ENCODE assay signal across 8 mouse cellular contexts in genomic region chr17:86906136-86906461, GRCm38 (mm10). TPM values are rescaled to one million over a fixed set of nuclear protein-coding genes. Genes with fewer than 3 reads are reported as not detected.
DNase-seq lines count a peak whose midpoint lies in the region; ATAC-seq lines count a peak whose summit lies in the region.

No protein-coding gene starts in this region.

- H3K9ac ChIP-seq in embryonic facial prominence, embryonic 12.5 days = no peak overlapping the region
- no peak overlapping the region for H3K9ac ChIP-seq in kidney, embryonic 14.5 days (ENCODE audit: low read depth, low read length)
- H3K9ac ChIP-seq in limb, embryonic 15.5 days = no peak overlapping the region
- no peak overlapping the region for H3K9ac ChIP-seq in neural tube, embryonic 11.5 days (ENCODE audit: low read length)

- H3K4me3 ChIP-seq in embryonic facial prominence, embryonic 12.5 days = no peak overlapping the region
- 0 out of 2 replicates have a peak overlapping the region, but pooled peaks have one; percentile 15 for H3K4me3 ChIP-seq in heart, embryonic 10.5 days
- H3K4me3 ChIP-seq in kidney, embryonic 14.5 days (ENCODE audit: low read length) = no peak overlapping the region
- H3K4me3 ChIP-seq in limb, embryonic 15.5 days = no peak overlapping the region
- no peak overlapping the region for H3K4me3 ChIP-seq in neural tube, embryonic 11.5 days (ENCODE audit: low read depth, low read length)

- H3K27ac ChIP-seq in embryonic facial prominence, embryonic 12.5 days = no peak overlapping the region
- peak overlapping the region; percentile 4; the same call in 1 of the 2 replicates for H3K27ac ChIP-seq in heart, embryonic 10.5 days
- H3K27ac ChIP-seq in kidney, embryonic 14.5 days (ENCODE audit: low read depth, low read length) = peak overlapping the region; percentile 3; the same call in 1 of the 2 replicates
- peak overlapping the region; percentile 81 for H3K27ac ChIP-seq in limb, embryonic 15.5 days
- H3K27ac ChIP-seq in neural tube, embryonic 11.5 days (ENCODE audit: low read depth, low read length) = no peak overlapping the region

- ATAC-seq in embryonic facial prominence, embryonic 12.5 days (ENCODE audit: insufficient number of reproducible peaks, insufficient read depth, low FRiP score, low TSS enrichment) = 0 out of 2 replicates have a peak, but pooled peaks have one; percentile 9
- peak; percentile 44; the same call in 1 of the 2 replicates for ATAC-seq in kidney, embryonic 14.5 days (ENCODE audit: low FRiP score, low TSS enrichment)
- ATAC-seq in limb, embryonic 15.5 days (ENCODE audit: insufficient number of reproducible peaks, low FRiP score, low TSS enrichment, low read depth) = peak; percentile 48; the same call in 1 of the 2 replicates
- ATAC-seq in neural tube, embryonic 11.5 days (ENCODE audit: insufficient read depth, low FRiP score, low TSS enrichment) = peak; percentile 7; the same call in 1 of the 2 replicates

- peaks cover 12% of the 10 kb centered on the region; the same call in 1 of the 2 replicates for H3K4me1 ChIP-seq in embryonic facial prominence, embryonic 12.5 days
- H3K4me1 ChIP-seq in heart, embryonic 10.5 days = peaks cover 45% of the 10 kb centered on the region
- H3K4me1 ChIP-seq in kidney, embryonic 14.5 days (ENCODE audit: control insufficient read depth, insufficient read depth, low read length) = peaks cover 7% of the 10 kb centered on the region; the same call in 1 of the 2 replicates
- H3K4me1 ChIP-seq in limb, embryonic 15.5 days = peaks cover 22% of the 10 kb centered on the region
- peaks cover 16% of the 10 kb centered on the region for H3K4me1 ChIP-seq in neural tube, embryonic 11.5 days (ENCODE audit: control insufficient read depth, insufficient read depth, low read length)

- 2% methylated on average over 9 of the region's 9 CpGs for WGBS in embryonic facial prominence, embryonic 12.5 days
- 3% methylated on average over 9 of the region's 9 CpGs for WGBS in heart, embryonic 10.5 days
- WGBS in kidney, embryonic 14.5 days = 4% methylated on average over 9 of the region's 9 CpGs
- 2% methylated on average over 9 of the region's 9 CpGs for WGBS in limb, embryonic 15.5 days
- WGBS in neural tube, embryonic 11.5 days = 3% methylated on average over 9 of the region's 9 CpGs

- peak; percentile 74 for DNase-seq in A20 (ENCODE audit: low read depth, low spot score)
- DNase-seq in adrenal gland, postnatal 25 days = peak; percentile 69
- DNase-seq in heart, embryonic 10.5 days (ENCODE audit: low spot score) = peak; percentile 86
- peak; percentile 84 for DNase-seq in neural tube, embryonic 11.5 days (ENCODE audit: low spot score)
- DNase-seq in telencephalon, adult 2 months (ENCODE audit: low read depth, low spot score) = peak; percentile 57

- H3K9me3 ChIP-seq in embryonic facial prominence, embryonic 12.5 days = no peaks in the 10 kb centered on the region
- H3K9me3 ChIP-seq in heart, embryonic 10.5 days = no peaks in the 10 kb centered on the region
- no peaks in the 10 kb centered on the region for H3K9me3 ChIP-seq in kidney, embryonic 14.5 days (ENCODE audit: control insufficient read depth, low read length)
- no peaks in the 10 kb centered on the region for H3K9me3 ChIP-seq in limb, embryonic 15.5 days
- H3K9me3 ChIP-seq in neural tube, embryonic 11.5 days (ENCODE audit: control insufficient read depth, low read length) = no peaks in the 10 kb centered on the region

- H3K36me3 ChIP-seq in embryonic facial prominence, embryonic 12.5 days = no peaks in the 10 kb centered on the region
- no peaks in the 10 kb centered on the region for H3K36me3 ChIP-seq in heart, embryonic 10.5 days
- H3K36me3 ChIP-seq in kidney, embryonic 14.5 days (ENCODE audit: control insufficient read depth, insufficient read depth, low read length) = no peaks in the 10 kb centered on the region
- H3K36me3 ChIP-seq in limb, embryonic 15.5 days = no peaks in the 10 kb centered on the region
- no peaks in the 10 kb centered on the region for H3K36me3 ChIP-seq in neural tube, embryonic 11.5 days (ENCODE audit: control insufficient read depth, insufficient read depth, low read length)

- peak overlapping the region; percentile 23 for H3K4me2 ChIP-seq in embryonic facial prominence, embryonic 12.5 days (replicated peaks)
- no peak overlapping the region for H3K4me2 ChIP-seq in kidney, embryonic 14.5 days (replicated peaks; ENCODE audit: low read depth, low read length)
- peak overlapping the region; percentile 36; the same call in 1 of the 2 replicates for H3K4me2 ChIP-seq in limb, embryonic 15.5 days
- peak overlapping the region; percentile 17; the same call in 1 of the 2 replicates for H3K4me2 ChIP-seq in neural tube, embryonic 11.5 days (ENCODE audit: low read depth)

- no peaks in the 10 kb centered on the region for H3K27me3 ChIP-seq in embryonic facial prominence, embryonic 12.5 days
- H3K27me3 ChIP-seq in heart, embryonic 10.5 days (ENCODE audit: insufficient read depth, poor library complexity, severe bottlenecking) = peaks cover 22% of the 10 kb centered on the region
- no peaks in the 10 kb centered on the region for H3K27me3 ChIP-seq in kidney, embryonic 14.5 days (ENCODE audit: control insufficient read depth, insufficient read depth, low read length)
- peaks cover 7% of the 10 kb centered on the region; the same call in 1 of the 2 replicates for H3K27me3 ChIP-seq in limb, embryonic 15.5 days
- H3K27me3 ChIP-seq in neural tube, embryonic 11.5 days (ENCODE audit: control insufficient read depth, insufficient read depth, low read length) = no peaks in the 10 kb centered on the region

RNA-seq across cellular contexts. Expression of gene Tmem247, which starts 11.0 kb away (rescaled TPM):
- total RNA-seq in adrenal gland, postnatal 25 days (2021) = not detected in 2 replicates
- polyA plus RNA-seq in embryonic facial prominence, embryonic 12.5 days (2016; fragmentation: Nextera tagmentation; extraction: Ambion mirVana) = not detected in 2 replicates
- polyA plus RNA-seq in heart, embryonic 10.5 days (2016; fragmentation: Nextera tagmentation; extraction: Ambion mirVana) = not detected in 2 replicates
- polyA plus RNA-seq in kidney, embryonic 14.5 days (2014; fragmentation: Nextera tagmentation; extraction: Ambion mirVana) = not detected in 2 replicates
- polyA plus RNA-seq in limb, embryonic 15.5 days (2015; fragmentation: Nextera tagmentation; extraction: Ambion mirVana) = not detected in 2 replicates
- polyA plus RNA-seq in neural tube, embryonic 11.5 days (2014; fragmentation: Nextera tagmentation; extraction: Ambion mirVana) = not detected in 2 replicates

RNA-seq across cellular contexts. Expression of gene Atp6v1e2, which starts 41.6 kb away (rescaled TPM):
- not detected in 2 replicates for total RNA-seq in adrenal gland, postnatal 25 days (2021)
- not detected in 2 replicates for polyA plus RNA-seq in embryonic facial prominence, embryonic 12.5 days (2016; fragmentation: Nextera tagmentation; extraction: Ambion mirVana)
- polyA plus RNA-seq in heart, embryonic 10.5 days (2016; fragmentation: Nextera tagmentation; extraction: Ambion mirVana) = not detected in 2 replicates
- polyA plus RNA-seq in kidney, embryonic 14.5 days (2014; fragmentation: Nextera tagmentation; extraction: Ambion mirVana) = not detected in 2 replicates
- 0.24 TPM in 1 of 2 replicates, not detected in the other for polyA plus RNA-seq in limb, embryonic 15.5 days (2015; fragmentation: Nextera tagmentation; extraction: Ambion mirVana)
- polyA plus RNA-seq in neural tube, embryonic 11.5 days (2014; fragmentation: Nextera tagmentation; extraction: Ambion mirVana) = not detected in 2 replicates

RNA-seq across cellular contexts. Expression of gene Rhoq, which starts 56.8 kb away (rescaled TPM):
- total RNA-seq in adrenal gland, postnatal 25 days (2021) = 53.0 and 64.0 TPM in 2 replicates
- 26.6 and 30.0 TPM in 2 replicates for polyA plus RNA-seq in embryonic facial prominence, embryonic 12.5 days (2016; fragmentation: Nextera tagmentation; extraction: Ambion mirVana)
- polyA plus RNA-seq in heart, embryonic 10.5 days (2016; fragmentation: Nextera tagmentation; extraction: Ambion mirVana) = 15.5 and 15.9 TPM in 2 replicates
- polyA plus RNA-seq in kidney, embryonic 14.5 days (2014; fragmentation: Nextera tagmentation; extraction: Ambion mirVana) = 19.5 and 22.4 TPM in 2 replicates
- 22.0 and 23.0 TPM in 2 replicates for polyA plus RNA-seq in limb, embryonic 15.5 days (2015; fragmentation: Nextera tagmentation; extraction: Ambion mirVana)
- polyA plus RNA-seq in neural tube, embryonic 11.5 days (2014; fragmentation: Nextera tagmentation; extraction: Ambion mirVana) = 12.2 and 13.8 TPM in 2 replicates

Comparison
In these comparisons a context has a peak if more than half of its experiments do, and no peak if none do; other contexts are left out.
1. H3K27ac ChIP-seq: peak in heart, embryonic 10.5 days (single experiment), kidney, embryonic 14.5 days (single experiment) and limb, embryonic 15.5 days (single experiment); none in embryonic facial prominence, embryonic 12.5 days (single experiment) and neural tube, embryonic 11.5 days (single experiment).
2. Peak in every context shown above with its lines, with median percentiles within 50 percentile points of each other: DNase-seq and ATAC-seq.